ENCODE assay signal across 8 mouse cellular contexts in genomic region chrX:38565176-38565542, GRCm38 (mm10). TPM values are rescaled to one million over a fixed set of nuclear protein-coding genes. Genes with fewer than 3 reads are reported as not detected.
DNase-seq lines count a peak whose midpoint lies in the region; ATAC-seq and TF ChIP-seq lines count a peak whose summit lies in the region.

No protein-coding gene starts in this region.

- peak overlapping the region; percentile 69 for H3K9ac ChIP-seq in heart, adult 2 months (ENCODE audit: low read depth, low read length)
- peak overlapping the region; percentile 78 for H3K9ac ChIP-seq in liver, embryonic 12.5 days
- H3K9ac ChIP-seq in stomach, postnatal 0 days (ENCODE audit: low read length): peak overlapping the region; percentile 53

- H3K9me3 ChIP-seq in liver, embryonic 12.5 days (replicated peaks): no peaks in the 10 kb centered on the region
- no peaks in the 10 kb centered on the region for H3K9me3 ChIP-seq in stomach, postnatal 0 days (ENCODE audit: control insufficient read depth, low read length)

- intact Hi-C loops in heart, adult 2 months (cut with DNase I): loop anchor here (2.0 kb wide), 2 partner anchors 36 to 70 kb away; partner anchors contain the start of genes C1galt1c1 and Mcts1
- intact Hi-C loops in heart, postnatal 14 days (cut with DNase I): loop anchor here (2.0 kb wide), 1 partner anchor 70 kb away; the partner anchor contains the start of gene C1galt1c1

- 15% methylated on average over 8 of the region's 8 CpGs for WGBS in heart, adult 2 months
- 1% methylated on average over 8 of the region's 8 CpGs for WGBS in thymus, adult 2 months
- 12% methylated on average over 8 of the region's 8 CpGs for WGBS in liver, embryonic 12.5 days (ENCODE audit: insufficient replicate concordance)
- WGBS in stomach, postnatal 0 days: 8% methylated on average over 8 of the region's 8 CpGs

- TF ChIP-seq EP300 in heart, adult 2 months (IDR thresholded peaks at IDR 0.05; ENCODE audit: insufficient read depth, low read depth, low read length): no peak
- TF ChIP-seq EP300 in stomach, postnatal 0 days (optimal IDR thresholded peaks at IDR 0.05): no peak

- no peak for TF ChIP-seq POLR2A in heart, adult 2 months (IDR thresholded peaks at IDR 0.05; ENCODE audit: insufficient read depth, low read depth, low read length)
- TF ChIP-seq POLR2A in thymus, adult 2 months (IDR thresholded peaks at IDR 0.05; ENCODE audit: control insufficient read depth, extremely low read depth, insufficient read depth, low read length, poor library complexity): no peak

- peak overlapping the region; percentile 94 for H3K27ac ChIP-seq in heart, adult 2 months
- H3K27ac ChIP-seq in thymus, adult 2 months (ENCODE audit: control insufficient read depth, insufficient read depth, low read length): no peak overlapping the region
- peak overlapping the region; percentile 89 for H3K27ac ChIP-seq in liver, embryonic 12.5 days
- peak overlapping the region; percentile 95 for H3K27ac ChIP-seq in stomach, postnatal 0 days (replicated peaks)

- H3K79me2 ChIP-seq in heart, adult 2 months (replicated peaks; ENCODE audit: control insufficient read depth, insufficient read depth, low read length): no peaks in the 10 kb centered on the region

- no peak for DNase-seq in heart, adult 2 months
- DNase-seq in heart, postnatal 14 days: no peak
- DNase-seq in thymus, adult 2 months: no peak
- no peak for DNase-seq in thymus, postnatal 25 days
- DNase-seq in stomach, postnatal 0 days (ENCODE audit: low spot score): peak; percentile 14
- no peak for DNase-seq in thymus, postnatal 4 days
- DNase-seq in adrenal gland, adult (ENCODE audit: inconsistent age in 2 of 2, low spot score in 1 of 2): no peak

- peak overlapping the region; percentile 69 for H3K4me3 ChIP-seq in heart, adult 2 months
- H3K4me3 ChIP-seq in thymus, adult 2 months (ENCODE audit: control insufficient read depth, insufficient read depth, low read length): peak overlapping the region; percentile 36; the same call in 1 of the 2 replicates
- peak overlapping the region; percentile 70 for H3K4me3 ChIP-seq in liver, embryonic 12.5 days
- H3K4me3 ChIP-seq in stomach, postnatal 0 days (ENCODE audit: low read depth, low read length): peak overlapping the region; percentile 49

- 0 out of 2 replicates have a peak, but pooled peaks cover 1% of the 10 kb centered on the region for H3K4me1 ChIP-seq in heart, adult 2 months (ENCODE audit: control insufficient read depth, insufficient read depth, low read length)
- peaks cover 2% of the 10 kb centered on the region; the same call in 1 of the 2 replicates for H3K4me1 ChIP-seq in thymus, adult 2 months (replicated peaks; ENCODE audit: control insufficient read depth, insufficient read depth, low read length)
- peaks cover 15% of the 10 kb centered on the region for H3K4me1 ChIP-seq in liver, embryonic 12.5 days
- no peaks in the 10 kb centered on the region for H3K4me1 ChIP-seq in stomach, postnatal 0 days (replicated peaks; ENCODE audit: control insufficient read depth, insufficient read depth)

- peak overlapping the region; percentile 76 for H3K4me2 ChIP-seq in liver, embryonic 12.5 days
- peak overlapping the region; percentile 46 for H3K4me2 ChIP-seq in stomach, postnatal 0 days (replicated peaks; ENCODE audit: low read depth)

- no peaks in the 10 kb centered on the region; the same call in 1 of the 2 replicates for H3K36me3 ChIP-seq in heart, adult 2 months (ENCODE audit: control insufficient read depth, insufficient read depth, low read length)
- peaks cover 7% of the 10 kb centered on the region; the same call in 1 of the 2 replicates for H3K36me3 ChIP-seq in thymus, adult 2 months (ENCODE audit: control insufficient read depth, insufficient read depth, low read length)
- peaks cover 12% of the 10 kb centered on the region; the same call in 1 of the 2 replicates for H3K36me3 ChIP-seq in liver, embryonic 12.5 days
- H3K36me3 ChIP-seq in stomach, postnatal 0 days (ENCODE audit: control insufficient read depth, insufficient read depth, low read length): no peaks in the 10 kb centered on the region

- no peaks in the 10 kb centered on the region for H3K27me3 ChIP-seq in heart, adult 2 months (ENCODE audit: control insufficient read depth, insufficient read depth, low read length)
- no peaks in the 10 kb centered on the region for H3K27me3 ChIP-seq in thymus, adult 2 months (ENCODE audit: control insufficient read depth, insufficient read depth, low read length)
- H3K27me3 ChIP-seq in liver, embryonic 12.5 days (replicated peaks): no peaks in the 10 kb centered on the region
- no peaks in the 10 kb centered on the region for H3K27me3 ChIP-seq in stomach, postnatal 0 days (ENCODE audit: control insufficient read depth, insufficient read depth, low read length)

- no peak; the same call in 1 of the 2 replicates for ATAC-seq in liver, embryonic 12.5 days
- ATAC-seq in stomach, postnatal 0 days (ENCODE audit: low FRiP score, low TSS enrichment): no peak

- no peak for TF ChIP-seq CTCF in heart, adult 2 months (IDR thresholded peaks at IDR 0.05)
- TF ChIP-seq CTCF in thymus, adult 2 months (IDR thresholded peaks at IDR 0.05; ENCODE audit: borderline replicate concordance, control insufficient read depth, extremely low read depth, insufficient read depth, low read length, poor library complexity): no peak
- TF ChIP-seq CTCF in stomach, postnatal 0 days (IDR thresholded peaks at IDR 0.05; ENCODE audit: low read depth): no peak

RNA-seq across cellular contexts. Expression of gene Cul4b, which starts 10.8 kb away (rescaled TPM):
- total RNA-seq in heart, adult 2 months (2021): 10 to 100 TPM; 11.0 to 12.8 TPM
- polyA plus RNA-seq in heart, adult 2 months (2012; rRNA removed): 3.1 and 4.7 TPM in 2 replicates
- total RNA-seq in heart, postnatal 14 days (2021): 10 to 100 TPM; 14.6 to 14.8 TPM
- 6.9 and 8.1 TPM in 2 replicates for polyA plus RNA-seq in thymus, adult 2 months (2012; rRNA removed)
- polyA plus RNA-seq in liver, embryonic 12.5 days (2016; fragmentation: Nextera tagmentation; extraction: Ambion mirVana): 21.0 and 22.2 TPM in 2 replicates
- 11.3 and 11.6 TPM in 2 replicates for polyA plus RNA-seq in stomach, postnatal 0 days (2015; fragmentation: Nextera tagmentation; extraction: Ambion mirVana)

RNA-seq across cellular contexts. Expression of gene Mcts1, which starts 35.2 kb away (rescaled TPM):
- 10 to 100 TPM; 32.5 to 34.7 TPM for total RNA-seq in heart, adult 2 months (2021)
- polyA plus RNA-seq in heart, adult 2 months (2012; rRNA removed): 11.9 and 17.1 TPM in 2 replicates
- total RNA-seq in heart, postnatal 14 days (2021): 10 to 100 TPM; 37.9 to 48.7 TPM
- 11.1 and 12.4 TPM in 2 replicates for polyA plus RNA-seq in thymus, adult 2 months (2012; rRNA removed)
- polyA plus RNA-seq in liver, embryonic 12.5 days (2016; fragmentation: Nextera tagmentation; extraction: Ambion mirVana): 56.8 TPM in 2 replicates
- 82.4 and 86.8 TPM in 2 replicates for polyA plus RNA-seq in stomach, postnatal 0 days (2015; fragmentation: Nextera tagmentation; extraction: Ambion mirVana)
